In genomic region chr16:18555235-18555935, GRCm38 (mm10) we compare ENCODE assay signal across 11 mouse cellular contexts. TPM values are rescaled to one million over a fixed set of nuclear protein-coding genes. Genes with fewer than 3 reads are reported as not detected.
DNase-seq lines count a peak whose midpoint lies in the region; ATAC-seq and TF ChIP-seq lines count a peak whose summit lies in the region.
"Had no signal": no experiment of that assay in that cellular context is flagged by ENCODE, and none has a peak within 500 bp of the region (broad histone marks: within the 10 kb centered on the region; RNA-seq: fewer than 3 reads in every experiment).

No protein-coding gene starts in this region.

- no peak overlapping the region for H3K4me3 ChIP-seq in heart, embryonic 11.5 days (ENCODE audit: low read depth, low read length)
- H3K4me3 ChIP-seq in thymus, adult 2 months (ENCODE audit: control insufficient read depth, insufficient read depth, low read length): no peak overlapping the region
- H3K4me3 ChIP-seq: neural tube, embryonic 13.5 days had no signal

- WGBS in heart, embryonic 11.5 days (ENCODE audit: insufficient replicate concordance): 32% methylated on average over 17 of the region's 17 CpGs
- WGBS in thymus, adult 2 months: 92% methylated on average over 17 of the region's 17 CpGs

- TF ChIP-seq CTCF in thymus, adult 2 months (IDR thresholded peaks at IDR 0.05; ENCODE audit: borderline replicate concordance, control insufficient read depth, extremely low read depth, insufficient read depth, low read length, poor library complexity): no peak

- peak; percentile 93 for DNase-seq in heart, adult 11 months
- peak; percentile 19 for DNase-seq in ZHBTc4 (ENCODE audit: low read depth, low spot score)
- peak; percentile 58 to 76 for DNase-seq in gastrocnemius, adult 8-10 months (ENCODE audit: low spot score in 2 of 2)
- peak; percentile 79 for DNase-seq in heart, postnatal 4 days
- no peak for DNase-seq in cerebellum, adult 8-10 months
- no peak for DNase-seq in thymus, adult 2 months
- no peak for DNase-seq in cerebellum, postnatal 14 days

- no peaks in the 10 kb centered on the region for H3K36me3 ChIP-seq in heart, embryonic 11.5 days (ENCODE audit: control insufficient read depth, insufficient read depth, low read length)
- H3K36me3 ChIP-seq in thymus, adult 2 months (ENCODE audit: control insufficient read depth, insufficient read depth, low read length): no peaks in the 10 kb centered on the region
- H3K36me3 ChIP-seq: neural tube, embryonic 13.5 days had no signal

- H3K27ac ChIP-seq in heart, embryonic 11.5 days (ENCODE audit: low read depth, low read length): no peak overlapping the region
- no peak overlapping the region for H3K27ac ChIP-seq in thymus, adult 2 months (ENCODE audit: control insufficient read depth, insufficient read depth, low read length)
- H3K27ac ChIP-seq: neural tube, embryonic 13.5 days had no signal

- peaks cover 10% of the 10 kb centered on the region for H3K4me1 ChIP-seq in heart, embryonic 11.5 days (ENCODE audit: control insufficient read depth, insufficient read depth, low read length)
- H3K4me1 ChIP-seq in thymus, adult 2 months (replicated peaks; ENCODE audit: control insufficient read depth, insufficient read depth, low read length): peaks cover 5% of the 10 kb centered on the region

- no peak overlapping the region for H3K4me2 ChIP-seq in heart, embryonic 11.5 days
- H3K4me2 ChIP-seq: neural tube, embryonic 13.5 days had no signal

- H3K27me3 ChIP-seq in heart, embryonic 11.5 days (ENCODE audit: control insufficient read depth, insufficient read depth, low read length): 0 out of 2 replicates have a peak, but pooled peaks cover 3% of the 10 kb centered on the region
- no peaks in the 10 kb centered on the region for H3K27me3 ChIP-seq in thymus, adult 2 months (ENCODE audit: control insufficient read depth, insufficient read depth, low read length)

- no peak overlapping the region for H3K9ac ChIP-seq in heart, embryonic 11.5 days (ENCODE audit: low read depth, low read length)
- H3K9ac ChIP-seq: neural tube, embryonic 13.5 days had no signal

- TF ChIP-seq POLR2A in thymus, adult 2 months (IDR thresholded peaks at IDR 0.05; ENCODE audit: control insufficient read depth, extremely low read depth, insufficient read depth, low read length, poor library complexity): no peak

- no peak; the same call in 1 of the 2 replicates for ATAC-seq in heart, embryonic 11.5 days (replicated peaks; ENCODE audit: insufficient number of reproducible peaks, low FRiP score, low TSS enrichment)
- ATAC-seq: lung, postnatal 0 days had no signal

- H3K9me3 ChIP-seq in heart, embryonic 11.5 days (replicated peaks; ENCODE audit: control insufficient read depth, low read length): no peaks in the 10 kb centered on the region
- H3K9me3 ChIP-seq: neural tube, embryonic 13.5 days had no signal

RNA-seq across cellular contexts. Expression of gene Tbx1, which starts 35.1 kb away (rescaled TPM):
- polyA plus RNA-seq in heart, embryonic 11.5 days (2014; fragmentation: Nextera tagmentation; extraction: Ambion mirVana): 1.2 and 1.4 TPM in 2 replicates
- total RNA-seq in gastrocnemius, adult 8-10 months (2022): 1 to 10 TPM; 3.0 to 5.8 (median 3.9) TPM
- under 1 TPM; 0.55 to 0.68 TPM for total RNA-seq in heart, postnatal 4 days (2021)
- polyA plus RNA-seq in thymus, adult 2 months (2012; rRNA removed): 0.49 and 1.4 TPM in 2 replicates
- total RNA-seq: granulocyte monocyte progenitor cell, adult 5-6 weeks had no signal

RNA-seq across cellular contexts. Expression of gene Rtl10, which starts 56.7 kb away (rescaled TPM):
- polyA plus RNA-seq in heart, embryonic 11.5 days (2014; fragmentation: Nextera tagmentation; extraction: Ambion mirVana): 0.87 and 1.6 TPM in 2 replicates
- total RNA-seq in gastrocnemius, adult 8-10 months (2022): 1 to 10 TPM; 2.9 to 4.6 (median 3.7) TPM
- 1 to 10 TPM; 5.5 to 5.6 TPM for total RNA-seq in heart, postnatal 4 days (2021)
- 47.0 and 63.6 TPM in 2 replicates for polyA plus RNA-seq in thymus, adult 2 months (2012; rRNA removed)

RNA-seq across cellular contexts. Expression of gene Gnb1l, which starts 56.9 kb away (rescaled TPM):
- 6.5 and 6.9 TPM in 2 replicates for polyA plus RNA-seq in heart, embryonic 11.5 days (2014; fragmentation: Nextera tagmentation; extraction: Ambion mirVana)
- total RNA-seq in gastrocnemius, adult 8-10 months (2022): 1 to 10 TPM; 3.1 to 6.1 (median 3.7) TPM
- 1 to 10 TPM; 6.3 to 7.9 TPM for total RNA-seq in heart, postnatal 4 days (2021)
- polyA plus RNA-seq in thymus, adult 2 months (2012; rRNA removed): 38.7 and 48.9 TPM in 2 replicates

Comparison
In these comparisons a context has a peak if more than half of its experiments do, and no peak if none do; other contexts are left out.
1. DNase-seq: peak in heart, adult 11 months (single experiment), ZHBTc4 (single experiment), gastrocnemius, adult 8-10 months (2 of 2) and heart, postnatal 4 days (single experiment); none in cerebellum, adult 8-10 months (single experiment), thymus, adult 2 months (single experiment) and cerebellum, postnatal 14 days (0 of 2).